Mouse (Mus musculus) limb, embryonic 14.5 days (tissue): ENCODE results near the gene Fkbp6. TPM values are rescaled to one million over a fixed set of nuclear protein-coding genes. Genes with fewer than 3 reads are reported as not detected.
A peak's percentile ranks its signal among the peaks of the same experiment; 100 is the strongest.

Experiments
- ATAC-seq: fragments of 200-750 bp; cut with Nextera tagmentation; 2 replicates; pipeline ENCODE4 v1.8.0; 2017; ENCODE audit warnings: low read depth, moderate number of reproducible peaks, moderate TSS enrichment; ENCODE audit not compliant: low FRiP score
- DNase-seq: peaks from one replicate; pipeline ENCODE4 v3.0.0-alpha.2; 2015; ENCODE audit warnings: low spot score
- H3K27ac ChIP-seq: fragments of 300-500 bp; sonication (generic); replicated peaks from 2 replicates; pipeline ENCODE4 v1.5.1; 2014; ENCODE audit warnings: low read depth, mild to moderate bottlenecking, low read length, moderate library complexity, mixed read lengths
- H3K27me3 ChIP-seq: fragments of 300-500 bp; sonication (generic); 2 replicates; pipeline ENCODE4 v1.6.1; 2014; ENCODE audit warnings: low read length, mixed read lengths; ENCODE audit not compliant: control insufficient read depth, insufficient read depth
- H3K36me3 ChIP-seq: fragments of 300-500 bp; sonication (generic); 2 replicates; pipeline ENCODE4 v1.6.1; 2014; ENCODE audit warnings: mild to moderate bottlenecking, low read length, moderate library complexity, mixed read lengths; ENCODE audit not compliant: control insufficient read depth, insufficient read depth
- H3K4me1 ChIP-seq: fragments of 300-500 bp; sonication (generic); 2 replicates; pipeline ENCODE4 v1.6.1; 2014; ENCODE audit warnings: antibody characterized with exemption, low read length, mixed read lengths; ENCODE audit not compliant: control insufficient read depth, insufficient read depth
- H3K4me2 ChIP-seq: fragments of 300-500 bp; sonication (generic); replicated peaks from 2 replicates; pipeline ENCODE4 v1.6.1; 2014; ENCODE audit warnings: low read depth, mild to moderate bottlenecking, low read length, moderate library complexity; ENCODE audit not compliant: severe bottlenecking
- H3K4me3 ChIP-seq: fragments of 300-500 bp; sonication (generic); replicated peaks from 2 replicates; pipeline ENCODE4 v1.5.1; 2014; ENCODE audit warnings: low read length
- H3K9ac ChIP-seq: fragments of 300-500 bp; sonication (generic); 2 replicates; pipeline ENCODE4 v1.6.1; 2014; ENCODE audit warnings: mild to moderate bottlenecking, low read depth, low read length, moderate library complexity; ENCODE audit not compliant: severe bottlenecking
- H3K9me3 ChIP-seq: fragments of 300-500 bp; sonication (generic); 2 replicates; pipeline ENCODE4 v1.6.1; 2016; ENCODE audit warnings: low read length; ENCODE audit not compliant: control insufficient read depth
- POLR2A ChIP-seq: fragments of 200-500 bp; IDR thresholded peaks from 2 replicates; pipeline ENCODE4 v1.8.0; 2012; ENCODE audit warnings: inconsistent platforms, mild to moderate bottlenecking, moderate library complexity, borderline replicate concordance; ENCODE audit not compliant: insufficient read depth, insufficient read length; ENCODE audit errors: extremely low read depth
- WGBS: fragments of 180-500 bp; shearing (Covaris S2); extraction: QIAGEN DNeasy Blood & Tissue Kit; methylation state at CpG from one replicate; pipeline ENCODE4 v1.1.7; 2014; 5-methylcytosine and 5-hydroxymethylcytosine counted together
- polyA plus RNA-seq, 2 experiments: library from polyadenylated mRNA; depleted of rRNA in 1 of 2; stranded (reverse) in 1 of 2; unstranded in 1 of 2; fragments of >200 nt; fragmentation: Nextera tagmentation in 1 of 2; extraction: Ambion mirVana in 1 of 2; gene quantifications; 2 replicates each; pipeline versions ENCODE4 v1.2.1 to v1.2.3; 2012 to 2014

The Fkbp6 gene
- polyA plus RNA-seq, 2 experiments, result 0.06 TPM; not detected in 1

- TF ChIP-seq POLR2A, result no peak
- 78% methylated on average over 4 of the region's 4 CpGs for WGBS
- DNase-seq (no peak), ATAC-seq (no peak)
- no peak overlapping the region for H3K27ac ChIP-seq
- no peak overlapping the region for H3K4me3 ChIP-seq
- no peak overlapping the region for H3K4me2 ChIP-seq
- H3K4me1 ChIP-seq, result peaks cover 16% of the 10 kb centered on the region
- H3K9me3 ChIP-seq, result no peaks in the 10 kb centered on the region
- no peaks in the 10 kb centered on the region for H3K36me3 ChIP-seq
- H3K27me3 ChIP-seq, result no peaks in the 10 kb centered on the region
- no peak overlapping the region for H3K9ac ChIP-seq
Measured at GRCm38 (mm10) chr5:135270361-135270760, 79.5 kb downstream of the Fkbp6 start.

GRCm38 (mm10) chr5:135269451-135269850 is 80.4 kb downstream of the Fkbp6 start:
- Histone ChIP-seq H3K4me3 (no peak overlapping the region), H3K36me3 (no peaks in the 10 kb centered on the region), H3K9me3 (no peaks in the 10 kb centered on the region), H3K4me1 (peaks cover 13% of the 10 kb centered on the region), H3K4me2 (no peak overlapping the region), H3K9ac (no peak overlapping the region), H3K27me3 (no peaks in the 10 kb centered on the region), H3K27ac (peak overlapping the region; percentile 55)
- WGBS, result 62% methylated on average over 8 of the region's 8 CpGs
- ATAC-seq (no peak; the same call in 1 of the 2 replicates), DNase-seq (no peak)
- TF ChIP-seq POLR2A, result no peak

- peak overlapping the region; percentile 18 for H3K4me2 ChIP-seq
- no peak overlapping the region for H3K4me3 ChIP-seq
- H3K9me3 ChIP-seq, result no peaks in the 10 kb centered on the region
- H3K4me1 ChIP-seq, result peaks cover 15% of the 10 kb centered on the region
- no peaks in the 10 kb centered on the region for H3K27me3 ChIP-seq
- 40% methylated on average over 9 of the region's 9 CpGs for WGBS
- peak overlapping the region; percentile 31; the same call in 1 of the 2 replicates for H3K9ac ChIP-seq
- peak overlapping the region; percentile 87 for H3K27ac ChIP-seq
- no peak for TF ChIP-seq POLR2A
- DNase-seq (peak; percentile 56), ATAC-seq (peak; percentile 59)
- no peaks in the 10 kb centered on the region for H3K36me3 ChIP-seq
Measured at GRCm38 (mm10) chr5:135264548-135264947, 85.3 kb downstream of the Fkbp6 start.

- peak overlapping the region; percentile 87 for H3K27ac ChIP-seq
- no peak for TF ChIP-seq POLR2A
- H3K9ac ChIP-seq, result peak overlapping the region; percentile 31
- H3K4me1 ChIP-seq, result peaks cover 16% of the 10 kb centered on the region
- ATAC-seq (peak; percentile 85), DNase-seq (peak; percentile 65)
- H3K4me3 ChIP-seq, result 0 out of 2 replicates have a peak overlapping the region, but pooled peaks have one; percentile 5
- no peaks in the 10 kb centered on the region for H3K9me3 ChIP-seq
- peak overlapping the region; percentile 18 for H3K4me2 ChIP-seq
- H3K27me3 ChIP-seq, result no peaks in the 10 kb centered on the region
- WGBS, result 24% methylated on average over 17 of the region's 17 CpGs
- H3K36me3 ChIP-seq, result no peaks in the 10 kb centered on the region
Measured at GRCm38 (mm10) chr5:135263866-135264503, 85.9 kb downstream of the Fkbp6 start.

GRCm38 (mm10) chr5:135258280-135259150 is 91.3 kb downstream of the Fkbp6 start:
- 26% methylated on average over 30 of the region's 30 CpGs for WGBS

More at GRCm38 (mm10) chr5:135258280-135259150, 91.3 kb downstream of the Fkbp6 start:
- peak overlapping the region; percentile 66 for H3K9ac ChIP-seq
- H3K9me3 ChIP-seq, result no peaks in the 10 kb centered on the region
- peak overlapping the region; percentile 44 for H3K4me2 ChIP-seq
- H3K36me3 ChIP-seq, result no peaks in the 10 kb centered on the region
- peaks cover 16% of the 10 kb centered on the region for H3K4me1 ChIP-seq
- peak overlapping the region; percentile 91 for H3K27ac ChIP-seq
- H3K4me3 ChIP-seq, result peak overlapping the region; percentile 16; the same call in 1 of the 2 replicates
- TF ChIP-seq POLR2A, result no peak
- no peaks in the 10 kb centered on the region for H3K27me3 ChIP-seq
- DNase-seq, result peak; percentile 71
- peak; percentile 76 for ATAC-seq
